Mouse (Mus musculus) testis, adult 2 months (tissue): ENCODE results near the gene Pgrmc2.

Source experiments
- CTCF ChIP-seq: fragments of 200-500 bp; IDR thresholded peaks from 2 replicates; pipeline ENCODE4 v1.5.1; 2012; ENCODE audit warnings: low read depth, mild to moderate bottlenecking, inconsistent platforms, low read length, moderate library complexity; ENCODE audit not compliant: control insufficient read depth, insufficient read depth, insufficient replicate concordance
- POLR2A ChIP-seq: fragments of 200-500 bp; IDR thresholded peaks from 2 replicates; pipeline ENCODE4 v1.6.1; 2012; ENCODE audit warnings: low read depth, mild to moderate bottlenecking, inconsistent platforms, low read length, moderate library complexity; ENCODE audit not compliant: control insufficient read depth

- TF ChIP-seq POLR2A (no peak), CTCF (no peak)
Measured at GRCm38 (mm10) chr3:41117447-41117846, 34.6 kb upstream of the Pgrmc2 start.
